Mouse (Mus musculus) ES-Bruce4 (cell line): ENCODE data around the gene Gm26602.

Experiments
- CTCF ChIP-seq: IDR thresholded peaks from one replicate; pipeline ENCODE4 v1.8.1; 2011; ENCODE audit warnings: low read depth, low read length
- EP300 ChIP-seq: IDR thresholded peaks from 2 replicates; pipeline ENCODE4 v1.6.1; 2011; ENCODE audit warnings: low read depth, low read length; ENCODE audit not compliant: insufficient read depth
- POLR2A ChIP-seq: IDR thresholded peaks from one replicate; pipeline ENCODE4 v1.8.1; 2011; ENCODE audit warnings: low read length; ENCODE audit not compliant: insufficient read depth

DNA sequence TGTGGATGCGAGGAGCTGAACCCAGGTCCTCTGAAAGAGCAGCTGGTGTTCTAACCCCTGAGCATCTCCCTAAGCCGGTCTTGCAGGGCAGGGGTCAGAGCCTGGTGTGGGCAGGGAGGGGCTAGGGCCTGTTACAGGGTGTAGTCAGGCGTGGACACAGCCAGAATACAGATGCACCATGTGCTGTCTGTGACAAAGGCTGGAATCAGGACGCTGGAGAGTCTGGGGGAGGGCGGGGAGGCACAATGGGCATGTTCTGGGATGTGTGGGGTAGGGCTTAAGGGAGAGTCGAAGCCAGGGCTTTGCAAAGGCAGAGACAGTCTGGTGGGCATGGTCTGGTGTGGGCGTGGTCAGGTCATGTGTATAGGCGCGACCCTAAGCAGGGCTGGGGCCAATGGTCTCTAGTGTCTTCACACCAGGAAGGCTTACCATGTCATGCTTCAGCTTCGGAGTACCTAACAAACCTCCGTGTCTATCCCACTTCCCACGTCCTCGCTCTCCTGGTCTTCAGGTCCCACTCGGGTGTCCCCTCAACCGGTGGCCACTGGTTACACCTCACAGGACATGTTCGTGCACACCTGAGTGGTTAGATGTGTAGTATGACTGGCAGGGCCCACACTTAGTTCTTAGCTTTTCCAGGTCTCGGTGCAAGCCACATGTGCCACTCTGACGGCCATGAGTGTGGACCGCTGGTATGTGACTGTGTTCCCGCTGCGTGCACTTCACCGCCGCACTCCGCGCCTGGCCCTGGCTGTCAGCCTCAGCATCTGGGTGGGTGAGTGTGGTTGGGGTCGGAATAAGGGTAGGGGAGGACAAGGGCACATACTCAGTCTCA, 9.6 kb downstream of the Gm26602 start:
- TF ChIP-seq POLR2A = no peak
- TF ChIP-seq EP300 = no peak
- no peak for TF ChIP-seq CTCF
